Mouse (Mus musculus) thymus, adult 2 months (tissue): ENCODE results near the gene Ube2cbp. TPM values are rescaled to one million over a fixed set of nuclear protein-coding genes. Genes with fewer than 3 reads are reported as not detected.

ENCODE experiments used
- DNase-seq: peaks from one replicate; pipeline ENCODE4 v3.0.0; 2021
- H3K27ac ChIP-seq: fragments of 200-500 bp; 2 replicates; pipeline ENCODE4 v1.5.1; 2012; ENCODE audit warnings: low read length, control low read depth; ENCODE audit not compliant: control insufficient read depth, insufficient read depth
- H3K27me3 ChIP-seq: fragments of 200-500 bp; 2 replicates; pipeline ENCODE4 v1.6.1; 2012; ENCODE audit warnings: mild to moderate bottlenecking, low read length, moderate library complexity, mixed read lengths; ENCODE audit not compliant: control insufficient read depth, insufficient read depth
- H3K36me3 ChIP-seq: fragments of 200-500 bp; 2 replicates; pipeline ENCODE4 v1.6.1; 2012; ENCODE audit warnings: mild to moderate bottlenecking, low read length, moderate library complexity; ENCODE audit not compliant: control insufficient read depth, insufficient read depth
- H3K4me1 ChIP-seq: fragments of 200-500 bp; replicated peaks from 2 replicates; pipeline ENCODE4 v1.6.1; 2012; ENCODE audit warnings: low read length; ENCODE audit not compliant: control insufficient read depth, insufficient read depth
- H3K4me3 ChIP-seq: fragments of 200-500 bp; 2 replicates; pipeline ENCODE4 v1.5.1; 2012; ENCODE audit warnings: mild to moderate bottlenecking, low read length, control low read depth, moderate library complexity; ENCODE audit not compliant: control insufficient read depth, insufficient read depth
- CTCF ChIP-seq: fragments of 200-500 bp; IDR thresholded peaks from 2 replicates; pipeline ENCODE4 v1.5.1; 2012; ENCODE audit warnings: mild to moderate bottlenecking, control low read depth, low read length, moderate library complexity, borderline replicate concordance; ENCODE audit not compliant: control insufficient read depth, poor library complexity, insufficient read depth; ENCODE audit errors: extremely low read depth
- POLR2A ChIP-seq: fragments of 200-500 bp; IDR thresholded peaks from 2 replicates; pipeline ENCODE4 v1.6.1; 2012; ENCODE audit warnings: mild to moderate bottlenecking, low read length, control low read depth, moderate library complexity; ENCODE audit not compliant: control insufficient read depth, poor library complexity, insufficient read depth; ENCODE audit errors: extremely low read depth
- WGBS: fragments of 180-500 bp; shearing (Covaris S2); methylation state at CpG from one replicate; pipeline ENCODE4 v1.1.7; 2018; 5-methylcytosine and 5-hydroxymethylcytosine counted together
- polyA plus RNA-seq: library from polyadenylated mRNA; depleted of rRNA; stranded (reverse); fragments of >200 nt; gene quantifications from 2 replicates; pipeline ENCODE4 v1.2.3, GENCODE M21; 2012

Ube2cbp gene
- polyA plus RNA-seq, 1 experiment = 2.2 TPM

DNA sequence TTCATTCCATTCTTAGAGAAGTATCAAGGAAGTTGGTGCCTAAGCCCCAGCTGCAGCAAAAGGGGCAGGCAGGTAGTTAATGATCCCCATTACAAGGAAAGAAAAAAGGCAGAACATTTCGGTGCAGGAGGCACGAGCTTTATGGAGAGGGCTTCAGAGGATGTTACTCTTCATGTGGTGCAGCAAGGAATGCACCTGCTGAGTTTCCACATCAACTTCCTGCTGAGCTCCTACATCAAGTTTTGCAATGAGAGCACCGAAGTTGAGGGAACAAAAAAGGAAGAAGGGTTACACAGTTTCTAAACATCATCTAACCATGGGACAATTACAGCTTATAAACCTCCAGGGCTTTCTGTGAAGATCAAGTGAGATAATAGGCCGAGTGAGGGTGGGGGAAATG, 156.1 kb downstream of the Ube2cbp start:
- TF ChIP-seq CTCF (no peak), POLR2A (no peak)
- Histone ChIP-seq H3K4me1 (no peaks in the 10 kb centered on the region), H3K27ac (no peak overlapping the region), H3K4me3 (no peak overlapping the region), H3K36me3 (no peaks in the 10 kb centered on the region), H3K27me3 (no peaks in the 10 kb centered on the region)
- no peak for DNase-seq
- 19% methylated on average over 4 of the region's 4 CpGs for WGBS

DNA sequence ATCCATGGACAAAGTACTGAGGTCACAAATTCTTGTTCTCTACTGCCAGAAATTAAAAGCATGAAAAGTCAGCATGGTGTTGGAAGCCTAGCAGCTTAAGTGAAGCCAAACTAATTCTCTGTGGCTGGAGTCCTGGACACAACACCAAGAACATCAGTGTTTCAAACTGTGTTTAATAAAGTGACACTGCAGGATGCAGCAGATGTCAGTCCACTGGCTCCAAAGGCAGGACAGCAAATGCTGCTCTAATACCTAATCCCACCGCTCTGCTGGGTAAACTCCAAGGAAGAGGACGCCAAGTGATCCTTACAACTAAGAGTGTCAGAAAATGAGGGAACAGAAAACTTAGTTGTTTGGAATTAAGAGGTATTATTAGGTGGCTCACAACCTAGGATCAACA, 158.2 kb downstream of the Ube2cbp start:
- TF ChIP-seq POLR2A (no peak), CTCF (no peak)
- WGBS = 97% methylated on average over 2 of the region's 2 CpGs

DNA sequence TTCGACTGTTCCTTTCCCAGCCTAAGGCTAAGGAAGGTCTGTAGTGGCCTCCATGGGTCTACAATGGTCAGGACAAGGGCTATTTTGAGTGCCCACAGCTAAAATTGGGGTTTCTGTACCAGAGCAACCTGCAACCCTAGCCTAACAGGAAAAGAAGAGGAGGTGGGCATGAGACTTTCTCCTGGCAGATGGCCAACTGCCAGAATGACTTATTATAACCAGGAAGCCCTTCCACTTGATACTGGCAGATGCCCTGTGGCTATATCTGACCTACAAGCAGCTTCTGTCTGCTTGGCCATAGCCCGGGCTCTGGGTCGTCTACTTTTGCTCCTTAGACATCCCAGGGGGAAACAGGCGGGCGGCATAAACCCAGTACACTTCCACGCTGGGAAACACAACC, 163.3 kb downstream of the Ube2cbp start:
- no peaks in the 10 kb centered on the region for H3K4me1 ChIP-seq
- TF ChIP-seq CTCF (no peak), POLR2A (no peak)

More for the DNA sequence above, 158.2 kb downstream of the Ube2cbp start:
- no peak overlapping the region for H3K4me3 ChIP-seq
- H3K36me3 ChIP-seq = no peaks in the 10 kb centered on the region
- H3K4me1 ChIP-seq = no peaks in the 10 kb centered on the region
- H3K27ac ChIP-seq = no peak overlapping the region
- no peaks in the 10 kb centered on the region for H3K27me3 ChIP-seq
- no peak for DNase-seq

DNA sequence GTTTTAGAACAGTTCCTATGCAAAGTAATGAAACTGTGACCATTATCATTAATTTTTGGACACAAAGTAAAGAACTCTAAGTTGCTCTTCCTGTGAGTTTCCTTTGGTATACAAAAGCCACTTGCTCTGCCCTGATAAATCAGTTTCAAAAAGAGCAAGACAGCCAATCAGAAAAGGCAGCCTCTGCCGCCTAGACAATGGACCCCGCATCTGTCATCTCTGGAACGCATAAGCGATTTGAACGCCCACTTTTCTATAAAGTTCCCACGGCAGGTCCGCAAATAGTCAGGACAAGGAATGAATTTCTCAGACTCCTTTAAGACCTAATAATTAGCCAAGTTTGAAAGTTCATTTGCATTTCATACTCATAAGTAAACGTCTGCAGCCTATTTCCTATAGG, 166.2 kb downstream of the Ube2cbp start:
- H3K4me1 ChIP-seq = no peaks in the 10 kb centered on the region
- TF ChIP-seq CTCF (no peak), POLR2A (no peak)
- no peaks in the 10 kb centered on the region for H3K36me3 ChIP-seq
- no peak overlapping the region for H3K4me3 ChIP-seq
- WGBS = 80% methylated on average over 8 of the region's 8 CpGs
- DNase-seq = no peak
- no peaks in the 10 kb centered on the region for H3K27me3 ChIP-seq
- no peak overlapping the region for H3K27ac ChIP-seq

More for the DNA sequence above, 163.3 kb downstream of the Ube2cbp start:
- no peak for DNase-seq
- no peak overlapping the region for H3K4me3 ChIP-seq
- WGBS = 70% methylated on average over 6 of the region's 6 CpGs
- no peak overlapping the region for H3K27ac ChIP-seq
- no peaks in the 10 kb centered on the region for H3K36me3 ChIP-seq
- H3K27me3 ChIP-seq = no peaks in the 10 kb centered on the region

DNA sequence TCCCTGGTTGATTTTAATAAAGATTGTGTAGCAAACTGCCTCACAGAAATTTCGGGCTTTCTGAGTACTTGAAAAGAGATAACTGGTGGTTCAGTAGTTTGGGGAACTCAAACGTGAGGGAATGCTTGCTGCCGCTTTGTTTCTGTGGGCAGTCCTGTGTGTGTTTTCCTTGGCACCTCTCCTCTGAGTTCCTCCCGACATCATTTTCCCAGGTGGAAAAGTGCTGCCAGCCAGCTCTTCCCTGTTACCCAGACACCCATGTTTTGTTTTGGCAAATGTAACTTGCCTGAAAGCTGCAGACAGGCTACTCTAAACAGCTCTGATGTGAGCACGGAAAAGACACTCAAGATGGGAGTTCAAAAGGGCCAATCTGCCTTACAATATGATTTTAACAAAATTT, 166.6 kb downstream of the Ube2cbp start:
- no peak overlapping the region for H3K4me3 ChIP-seq
- H3K4me1 ChIP-seq = no peaks in the 10 kb centered on the region
- no peak for TF ChIP-seq CTCF
- no peak for TF ChIP-seq POLR2A
- no peak overlapping the region for H3K27ac ChIP-seq
- no peaks in the 10 kb centered on the region for H3K36me3 ChIP-seq
- DNase-seq = no peak
- no peaks in the 10 kb centered on the region for H3K27me3 ChIP-seq
- 55% methylated on average over 5 of the region's 5 CpGs for WGBS

DNA sequence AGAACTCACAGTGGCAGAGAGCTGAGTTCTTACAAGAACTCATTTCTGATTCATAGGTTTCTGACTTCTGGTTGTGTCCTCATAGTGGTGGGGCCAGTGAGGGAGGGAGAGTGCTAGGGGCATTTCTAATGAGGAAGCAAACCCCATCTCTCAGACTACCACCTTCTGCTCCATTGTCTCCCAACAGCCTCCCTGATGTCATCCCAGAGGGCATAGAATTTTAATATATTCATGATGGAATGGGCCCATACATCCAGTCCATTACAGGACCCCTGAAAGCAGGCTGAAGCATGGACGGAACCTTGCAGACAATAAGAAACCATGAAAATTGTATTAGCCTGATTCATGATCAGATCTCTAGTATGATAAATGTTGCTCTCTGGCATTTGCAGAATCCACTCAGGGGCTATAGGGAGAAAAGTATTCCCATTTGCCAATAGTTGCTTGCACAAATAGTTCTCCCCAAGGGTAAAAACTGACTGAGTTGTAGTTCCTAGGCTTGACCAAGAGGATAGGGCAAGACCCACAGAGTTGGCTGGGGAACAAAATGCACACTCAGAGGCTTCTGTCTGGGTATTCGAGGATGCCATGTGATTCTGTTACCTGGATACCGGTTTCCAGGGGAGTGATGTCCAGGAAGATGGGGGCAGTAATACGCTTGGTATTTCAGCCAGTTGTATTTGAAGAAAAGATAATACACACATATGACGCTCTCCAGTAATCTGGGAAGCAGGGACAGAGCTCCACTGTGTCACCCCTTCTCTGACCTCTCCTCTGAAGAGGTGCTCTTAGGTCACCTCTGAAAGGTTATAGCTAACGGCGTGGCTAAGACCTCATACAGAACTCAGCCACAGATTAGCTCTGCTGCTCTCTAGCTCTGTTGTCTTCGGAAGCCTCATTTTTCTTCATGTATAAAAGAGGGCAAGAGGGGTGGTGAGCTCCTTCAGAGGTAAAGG, 167.8 kb downstream of the Ube2cbp start:
- WGBS = 96% methylated on average over 8 of the region's 8 CpGs
- Histone ChIP-seq H3K4me1 (no peaks in the 10 kb centered on the region), H3K36me3 (no peaks in the 10 kb centered on the region), H3K27me3 (no peaks in the 10 kb centered on the region), H3K4me3 (no peak overlapping the region), H3K27ac (no peak overlapping the region)
- DNase-seq = no peak
- TF ChIP-seq POLR2A = no peak
- TF ChIP-seq CTCF = no peak

DNA sequence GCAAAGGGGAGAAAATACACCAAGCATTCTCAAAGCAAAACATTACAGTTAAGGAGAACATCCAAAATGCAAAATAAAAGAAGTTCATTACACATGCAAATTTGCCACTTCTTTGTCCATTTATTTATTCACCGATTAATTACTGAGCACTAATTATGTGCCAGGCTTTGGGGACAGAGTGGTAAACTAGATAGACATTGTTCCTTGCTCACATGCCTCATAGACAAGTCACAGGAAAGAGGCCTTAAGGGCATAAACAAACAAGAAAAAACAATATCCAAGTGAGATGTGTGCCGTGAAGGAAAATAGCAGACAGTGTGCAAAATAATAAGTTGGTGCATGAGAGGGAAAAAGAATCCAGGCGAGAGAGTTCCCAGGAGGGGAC, 177.2 kb downstream of the Ube2cbp start:
- Histone ChIP-seq H3K36me3 (no peaks in the 10 kb centered on the region), H3K4me3 (no peak overlapping the region), H3K27me3 (no peaks in the 10 kb centered on the region), H3K4me1 (no peaks in the 10 kb centered on the region), H3K27ac (no peak overlapping the region)
- 82% methylated on average over 3 of the region's 3 CpGs for WGBS
- TF ChIP-seq POLR2A (no peak), CTCF (no peak)
- no peak for DNase-seq
